In the genomic region with DNA sequence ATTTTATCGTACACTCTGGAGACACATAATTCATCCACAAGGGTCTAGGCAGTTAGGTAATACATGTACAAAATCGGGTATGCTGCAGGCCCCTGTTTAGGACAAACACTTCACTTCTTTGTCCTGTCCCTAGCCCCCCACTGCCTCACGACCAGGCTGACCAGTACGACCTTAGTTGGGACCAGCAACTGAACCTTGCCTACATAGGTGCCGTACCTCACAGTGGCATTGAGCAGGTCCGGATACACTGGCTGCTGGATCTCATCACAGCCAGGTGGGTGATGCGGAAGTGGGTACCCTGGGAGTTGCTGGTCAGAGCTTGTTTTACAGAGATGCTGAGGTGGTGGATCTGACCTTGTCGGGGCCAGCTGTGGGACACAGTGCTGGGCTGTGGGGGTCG, we compare ENCODE assay signal across 7 mouse cellular contexts. TPM values are rescaled to one million over a fixed set of nuclear protein-coding genes. Genes with fewer than 3 reads are reported as not detected.
DNase-seq lines count a peak whose midpoint lies in the region; ATAC-seq and TF ChIP-seq lines count a peak whose summit lies in the region.

No protein-coding gene starts in this region.

- no peak for DNase-seq in lung, postnatal 0 days (ENCODE audit: low spot score)
- DNase-seq in lung, adult 18-20 months = no peak
- DNase-seq in liver, embryonic 11.5 days (ENCODE audit: low spot score) = no peak
- DNase-seq in stomach, postnatal 0 days (ENCODE audit: low spot score) = no peak
- no peak for DNase-seq in embryo, embryonic 10.5 days (ENCODE audit: low spot score)
- DNase-seq in right cerebral cortex, adult 18-20 months = no peak

- TF ChIP-seq CTCF in lung, postnatal 0 days (IDR thresholded peaks at IDR 0.05) = no peak
- no peak for TF ChIP-seq CTCF in stomach, postnatal 0 days (IDR thresholded peaks at IDR 0.05; ENCODE audit: low read depth)

- peaks cover 10% of the 10 kb centered on the region for H3K36me3 ChIP-seq in lung, postnatal 0 days (ENCODE audit: insufficient read depth, low read length)
- H3K36me3 ChIP-seq in forebrain, embryonic 15.5 days = peaks cover 11% of the 10 kb centered on the region; the same call in 1 of the 2 replicates
- H3K36me3 ChIP-seq in liver, embryonic 11.5 days (ENCODE audit: control insufficient read depth, insufficient read depth, low read length) = peaks cover 16% of the 10 kb centered on the region
- peaks cover 7% of the 10 kb centered on the region; the same call in 1 of the 2 replicates for H3K36me3 ChIP-seq in stomach, postnatal 0 days (ENCODE audit: control insufficient read depth, insufficient read depth, low read length)

- WGBS in lung, postnatal 0 days = 68% methylated on average over 9 of the region's 9 CpGs
- 88% methylated on average over 9 of the region's 9 CpGs for WGBS in forebrain, embryonic 15.5 days
- WGBS in liver, embryonic 11.5 days = 74% methylated on average over 9 of the region's 9 CpGs
- WGBS in stomach, postnatal 0 days = 75% methylated on average over 9 of the region's 9 CpGs

- no peaks in the 10 kb centered on the region for H3K9me3 ChIP-seq in lung, postnatal 0 days (ENCODE audit: low read length)
- no peaks in the 10 kb centered on the region for H3K9me3 ChIP-seq in forebrain, embryonic 15.5 days
- H3K9me3 ChIP-seq in liver, embryonic 11.5 days (ENCODE audit: control insufficient read depth, low read length) = no peaks in the 10 kb centered on the region
- no peaks in the 10 kb centered on the region for H3K9me3 ChIP-seq in stomach, postnatal 0 days (ENCODE audit: control insufficient read depth, low read length)

- H3K4me1 ChIP-seq in lung, postnatal 0 days (ENCODE audit: insufficient read depth, low read depth, low read length) = peaks cover 7% of the 10 kb centered on the region; the same call in 1 of the 2 replicates
- H3K4me1 ChIP-seq in forebrain, embryonic 15.5 days = peaks cover 19% of the 10 kb centered on the region
- H3K4me1 ChIP-seq in liver, embryonic 11.5 days (replicated peaks; ENCODE audit: control insufficient read depth, insufficient read depth, low read length) = peaks cover 13% of the 10 kb centered on the region
- H3K4me1 ChIP-seq in stomach, postnatal 0 days (replicated peaks; ENCODE audit: control insufficient read depth, insufficient read depth) = peaks cover 7% of the 10 kb centered on the region; the same call in 1 of the 2 replicates

- H3K4me3 ChIP-seq in lung, postnatal 0 days (ENCODE audit: low read depth, low read length) = no peak overlapping the region
- H3K4me3 ChIP-seq in forebrain, embryonic 15.5 days = peak overlapping the region; percentile 52
- H3K4me3 ChIP-seq in liver, embryonic 11.5 days (ENCODE audit: low read depth, low read length) = peak overlapping the region; percentile 61
- H3K4me3 ChIP-seq in stomach, postnatal 0 days (ENCODE audit: low read depth, low read length) = peak overlapping the region; percentile 58; the same call in 1 of the 2 replicates

- H3K27ac ChIP-seq in lung, postnatal 0 days (ENCODE audit: low read length) = no peak overlapping the region
- H3K27ac ChIP-seq in forebrain, embryonic 15.5 days (replicated peaks) = no peak overlapping the region
- H3K27ac ChIP-seq in liver, embryonic 11.5 days (ENCODE audit: low read depth, low read length) = peak overlapping the region; percentile 69; the same call in 1 of the 2 replicates
- peak overlapping the region; percentile 90 for H3K27ac ChIP-seq in stomach, postnatal 0 days (replicated peaks)

- H3K27me3 ChIP-seq in lung, postnatal 0 days (replicated peaks; ENCODE audit: insufficient read depth, low read length) = no peaks in the 10 kb centered on the region
- H3K27me3 ChIP-seq in forebrain, embryonic 15.5 days = no peaks in the 10 kb centered on the region
- H3K27me3 ChIP-seq in liver, embryonic 11.5 days (replicated peaks; ENCODE audit: control insufficient read depth, insufficient read depth, low read length) = no peaks in the 10 kb centered on the region
- no peaks in the 10 kb centered on the region for H3K27me3 ChIP-seq in stomach, postnatal 0 days (ENCODE audit: control insufficient read depth, insufficient read depth, low read length)

- TF ChIP-seq EP300 in lung, postnatal 0 days (IDR thresholded peaks at IDR 0.05) = no peak
- no peak for TF ChIP-seq EP300 in stomach, postnatal 0 days (optimal IDR thresholded peaks at IDR 0.05)

- H3K9ac ChIP-seq in lung, postnatal 0 days (replicated peaks; ENCODE audit: low read depth) = no peak overlapping the region
- no peak overlapping the region for H3K9ac ChIP-seq in forebrain, embryonic 15.5 days (replicated peaks)
- H3K9ac ChIP-seq in liver, embryonic 11.5 days (ENCODE audit: low read depth, low read length) = peak overlapping the region; percentile 74
- H3K9ac ChIP-seq in stomach, postnatal 0 days (ENCODE audit: low read length) = peak overlapping the region; percentile 84

- H3K4me2 ChIP-seq in lung, postnatal 0 days (replicated peaks; ENCODE audit: low read depth, low read length) = peak overlapping the region; percentile 76
- H3K4me2 ChIP-seq in forebrain, embryonic 15.5 days (replicated peaks) = peak overlapping the region; percentile 64
- peak overlapping the region; percentile 86 for H3K4me2 ChIP-seq in liver, embryonic 11.5 days
- H3K4me2 ChIP-seq in stomach, postnatal 0 days (replicated peaks; ENCODE audit: low read depth) = peak overlapping the region; percentile 82

- ATAC-seq in lung, postnatal 0 days = no peak
- ATAC-seq in forebrain, embryonic 15.5 days (replicated peaks) = peak; percentile 7; the same call in 1 of the 2 replicates
- ATAC-seq in liver, embryonic 11.5 days (replicated peaks; ENCODE audit: low FRiP score) = no peak
- no peak for ATAC-seq in stomach, postnatal 0 days (ENCODE audit: low FRiP score, low TSS enrichment)

RNA-seq across cellular contexts. Expression of gene Dgkq, which starts 0.5 kb away (rescaled TPM):
- 5.9 and 6.3 TPM in 2 replicates for polyA plus RNA-seq in lung, postnatal 0 days (2015; fragmentation: Nextera tagmentation; extraction: Ambion mirVana)
- polyA plus RNA-seq in forebrain, embryonic 15.5 days (2015; fragmentation: Nextera tagmentation; extraction: Ambion mirVana) = 23.6 and 24.4 TPM in 2 replicates
- 5.8 and 8.8 TPM in 2 replicates for polyA plus RNA-seq in liver, embryonic 11.5 days (2014; fragmentation: Nextera tagmentation; extraction: Ambion mirVana)
- 4.6 and 4.9 TPM in 2 replicates for polyA plus RNA-seq in stomach, postnatal 0 days (2015; fragmentation: Nextera tagmentation; extraction: Ambion mirVana)

RNA-seq across cellular contexts. Expression of gene Slc26a1, which starts 5.4 kb away (rescaled TPM):
- polyA plus RNA-seq in lung, postnatal 0 days (2015; fragmentation: Nextera tagmentation; extraction: Ambion mirVana) = 0.10 and 0.19 TPM in 2 replicates
- 1.8 and 1.9 TPM in 2 replicates for polyA plus RNA-seq in forebrain, embryonic 15.5 days (2015; fragmentation: Nextera tagmentation; extraction: Ambion mirVana)
- 11.6 and 14.4 TPM in 2 replicates for polyA plus RNA-seq in liver, embryonic 11.5 days (2014; fragmentation: Nextera tagmentation; extraction: Ambion mirVana)
- polyA plus RNA-seq in stomach, postnatal 0 days (2015; fragmentation: Nextera tagmentation; extraction: Ambion mirVana) = 0.17 and 0.22 TPM in 2 replicates

RNA-seq across cellular contexts. Expression of gene Idua, which starts 9.9 kb away (rescaled TPM):
- polyA plus RNA-seq in lung, postnatal 0 days (2015; fragmentation: Nextera tagmentation; extraction: Ambion mirVana) = 7.1 and 8.2 TPM in 2 replicates
- polyA plus RNA-seq in forebrain, embryonic 15.5 days (2015; fragmentation: Nextera tagmentation; extraction: Ambion mirVana) = 9.9 and 10.9 TPM in 2 replicates
- polyA plus RNA-seq in liver, embryonic 11.5 days (2014; fragmentation: Nextera tagmentation; extraction: Ambion mirVana) = 9.8 and 10.1 TPM in 2 replicates
- polyA plus RNA-seq in stomach, postnatal 0 days (2015; fragmentation: Nextera tagmentation; extraction: Ambion mirVana) = 5.3 and 5.9 TPM in 2 replicates

RNA-seq across cellular contexts. Expression of gene Fgfrl1, which starts 22.2 kb away (rescaled TPM):
- 15.8 and 17.4 TPM in 2 replicates for polyA plus RNA-seq in lung, postnatal 0 days (2015; fragmentation: Nextera tagmentation; extraction: Ambion mirVana)
- 9.4 and 10.1 TPM in 2 replicates for polyA plus RNA-seq in forebrain, embryonic 15.5 days (2015; fragmentation: Nextera tagmentation; extraction: Ambion mirVana)
- polyA plus RNA-seq in liver, embryonic 11.5 days (2014; fragmentation: Nextera tagmentation; extraction: Ambion mirVana) = 21.3 and 22.1 TPM in 2 replicates
- polyA plus RNA-seq in stomach, postnatal 0 days (2015; fragmentation: Nextera tagmentation; extraction: Ambion mirVana) = 21.2 and 22.2 TPM in 2 replicates

RNA-seq across cellular contexts. Expression of gene Tmem175, which starts 40.4 kb away (rescaled TPM):
- polyA plus RNA-seq in lung, postnatal 0 days (2015; fragmentation: Nextera tagmentation; extraction: Ambion mirVana) = 24.8 and 26.3 TPM in 2 replicates
- polyA plus RNA-seq in forebrain, embryonic 15.5 days (2015; fragmentation: Nextera tagmentation; extraction: Ambion mirVana) = 24.2 and 24.7 TPM in 2 replicates
- 24.7 and 30.4 TPM in 2 replicates for polyA plus RNA-seq in liver, embryonic 11.5 days (2014; fragmentation: Nextera tagmentation; extraction: Ambion mirVana)
- 15.6 and 17.0 TPM in 2 replicates for polyA plus RNA-seq in stomach, postnatal 0 days (2015; fragmentation: Nextera tagmentation; extraction: Ambion mirVana)

Comparison
In these comparisons a context has a peak if more than half of its experiments do, and no peak if none do; other contexts are left out.
1. H3K27ac ChIP-seq: peak in liver, embryonic 11.5 days (single experiment) and stomach, postnatal 0 days (single experiment); none in lung, postnatal 0 days (single experiment) and forebrain, embryonic 15.5 days (single experiment).
2. H3K9ac ChIP-seq: peak in liver, embryonic 11.5 days (single experiment) and stomach, postnatal 0 days (single experiment); none in lung, postnatal 0 days (single experiment) and forebrain, embryonic 15.5 days (single experiment).
3. Peak in every context shown above with its lines, with median percentiles within 50 percentile points of each other: H3K4me2 ChIP-seq.